Mouse (Mus musculus): ENCODE measurements around the gene Tmem109.

Tmem109 gene

GRCm38 (mm10) chr19:10881426-10882154 lies at the start of gene Tmem109:
Gene Tmem109, minus strand, starts transcription at chr19:10882001.
- DNase-seq (ENCODE audit: low read depth, low spot score) = peak; percentile 88

GRCm38 (mm10) chr19:10930641-10931040 lies 48.8 kb upstream of the Tmem109 start:
- no peak for DNase-seq (ENCODE audit: low read depth, low spot score)

GRCm38 (mm10) chr19:10926666-10927065 lies 44.9 kb upstream of the Tmem109 start:
- DNase-seq (ENCODE audit: low read depth, low spot score) = no peak

GRCm38 (mm10) chr19:10926123-10926621 lies 44.4 kb upstream of the Tmem109 start:
- DNase-seq (ENCODE audit: low read depth, low spot score) = no peak

- no peak for DNase-seq (ENCODE audit: low read depth, low spot score)
Observed at GRCm38 (mm10) chr19:10924220-10924619, 42.4 kb upstream of the Tmem109 start.

- no peak for DNase-seq (ENCODE audit: low read depth, low spot score)
Observed at GRCm38 (mm10) chr19:10921058-10921457, 39.3 kb upstream of the Tmem109 start.

GRCm38 (mm10) chr19:10920532-10920931 lies 38.7 kb upstream of the Tmem109 start, which contains the start of gene Zp1:
Gene Zp1, minus strand, starts transcription at chr19:10920632.
- DNase-seq (ENCODE audit: low read depth, low spot score) = no peak

GRCm38 (mm10) chr19:10918321-10918991 lies 36.7 kb upstream of the Tmem109 start:
- DNase-seq (ENCODE audit: low read depth, low spot score) = no peak

- DNase-seq (ENCODE audit: low read depth, low spot score) = no peak
Observed at GRCm38 (mm10) chr19:10916506-10916905, 34.7 kb upstream of the Tmem109 start.

GRCm38 (mm10) chr19:10914870-10915269 lies 33.1 kb upstream of the Tmem109 start:
- no peak for DNase-seq (ENCODE audit: low read depth, low spot score)

- no peak for DNase-seq (ENCODE audit: low read depth, low spot score)
Observed at GRCm38 (mm10) chr19:10914291-10914690, 32.5 kb upstream of the Tmem109 start.

- DNase-seq (ENCODE audit: low read depth, low spot score) = no peak
Observed at GRCm38 (mm10) chr19:10909087-10909721, 27.4 kb upstream of the Tmem109 start.

GRCm38 (mm10) chr19:10907891-10908290 lies 26.1 kb upstream of the Tmem109 start:
- DNase-seq (ENCODE audit: low read depth, low spot score) = no peak

GRCm38 (mm10) chr19:10905728-10906000 lies 23.9 kb upstream of the Tmem109 start:
- DNase-seq (ENCODE audit: low read depth, low spot score) = peak; percentile 65

- no peak for DNase-seq (ENCODE audit: low read depth, low spot score)
Observed at GRCm38 (mm10) chr19:10904927-10905727, 23.3 kb upstream of the Tmem109 start.

- DNase-seq (ENCODE audit: low read depth, low spot score) = no peak
Observed at GRCm38 (mm10) chr19:10904512-10904911, 22.7 kb upstream of the Tmem109 start.

- DNase-seq (ENCODE audit: low read depth, low spot score) = no peak
Observed at GRCm38 (mm10) chr19:10901046-10901445, 19.2 kb upstream of the Tmem109 start.

- DNase-seq (ENCODE audit: low read depth, low spot score) = no peak
Observed at GRCm38 (mm10) chr19:10900315-10900714, 18.5 kb upstream of the Tmem109 start.

GRCm38 (mm10) chr19:10897491-10897890 lies 15.7 kb upstream of the Tmem109 start:
- no peak for DNase-seq (ENCODE audit: low read depth, low spot score)

GRCm38 (mm10) chr19:10896849-10897248 lies 15.0 kb upstream of the Tmem109 start:
- no peak for DNase-seq (ENCODE audit: low read depth, low spot score)

GRCm38 (mm10) chr19:10895708-10896107 lies 13.9 kb upstream of the Tmem109 start:
- no peak for DNase-seq (ENCODE audit: low read depth, low spot score)

- peak; percentile 90 for DNase-seq (ENCODE audit: low read depth, low spot score)
Observed at GRCm38 (mm10) chr19:10895016-10895528, 13.3 kb upstream of the Tmem109 start, which contains the start of gene Prpf19. Gene Prpf19, plus strand, starts transcription at chr19:10895231.
